Mouse (Mus musculus) bone marrow macrophage, adult 2 months (primary cell): ENCODE measurements around the gene Cnrip1.

Source experiments
- CTCF ChIP-seq: IDR thresholded peaks from 2 replicates; pipeline ENCODE4 v1.5.1; 2012; ENCODE audit warnings: low read depth, mild to moderate bottlenecking, low read length, moderate library complexity
- POLR2A ChIP-seq: IDR thresholded peaks from 2 replicates; pipeline ENCODE4 v1.6.1; 2012; ENCODE audit warnings: mild to moderate bottlenecking, low read depth, low read length, borderline replicate concordance

DNA sequence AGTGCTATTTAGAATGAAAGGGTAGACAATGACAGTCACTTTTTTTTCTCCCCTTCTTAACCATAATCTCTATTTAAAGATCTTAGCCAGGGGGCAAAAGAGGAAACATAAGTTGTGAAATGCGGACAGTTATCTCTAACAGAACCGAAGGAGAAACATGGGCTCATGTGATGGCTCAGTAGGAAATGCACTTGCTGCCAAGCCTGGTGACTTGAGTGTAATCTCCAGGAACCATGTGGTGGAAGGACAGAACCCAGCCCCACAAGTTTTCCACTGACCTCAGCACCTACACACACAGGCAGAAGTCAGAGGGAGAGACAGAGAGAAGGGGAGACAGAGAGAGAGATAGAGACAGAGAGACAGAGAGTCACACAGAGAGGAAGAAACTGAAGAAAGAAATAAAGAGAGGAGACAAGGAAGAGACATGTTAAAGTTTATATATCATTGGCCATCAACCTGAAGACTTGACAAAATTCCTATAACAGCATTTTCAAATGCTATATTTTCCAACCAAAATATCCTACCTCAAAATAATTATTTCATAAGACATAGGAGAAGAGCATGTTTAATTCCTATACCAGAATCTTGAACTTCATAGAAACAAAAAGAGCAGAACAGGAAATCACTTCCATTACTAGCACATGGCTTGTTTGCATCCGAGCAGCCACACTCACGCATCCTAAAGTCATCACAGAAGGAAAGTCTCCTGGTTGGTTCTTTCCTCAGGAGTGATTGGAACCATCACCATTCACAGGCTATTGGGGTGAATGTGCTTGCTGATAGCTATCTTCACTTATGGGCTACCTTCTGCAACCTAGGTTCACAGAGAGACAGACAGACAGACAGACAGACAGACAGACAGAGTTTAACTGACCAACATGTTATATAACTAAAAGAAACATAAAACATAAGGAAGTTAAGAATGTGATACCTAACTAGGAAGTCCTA, 46.2 kb upstream of the Cnrip1 start:
- no peak for TF ChIP-seq CTCF
- no peak for TF ChIP-seq POLR2A
